Mouse (Mus musculus): ENCODE results near the gene Gm9844. TPM values are rescaled to one million over a fixed set of nuclear protein-coding genes. Genes with fewer than 3 reads are reported as not detected.
"Not testable (repeated sequence)": the region's sequence is repeated elsewhere in the genome, so short reads cannot be mapped to it uniquely, and the experiment has no call there.

Gene Gm9844
- not detected in 2 replicates for total RNA-seq (2014; rRNA removed)
- not detected in 2 replicates for polyA plus RNA-seq (2012; rRNA removed)

DNA sequence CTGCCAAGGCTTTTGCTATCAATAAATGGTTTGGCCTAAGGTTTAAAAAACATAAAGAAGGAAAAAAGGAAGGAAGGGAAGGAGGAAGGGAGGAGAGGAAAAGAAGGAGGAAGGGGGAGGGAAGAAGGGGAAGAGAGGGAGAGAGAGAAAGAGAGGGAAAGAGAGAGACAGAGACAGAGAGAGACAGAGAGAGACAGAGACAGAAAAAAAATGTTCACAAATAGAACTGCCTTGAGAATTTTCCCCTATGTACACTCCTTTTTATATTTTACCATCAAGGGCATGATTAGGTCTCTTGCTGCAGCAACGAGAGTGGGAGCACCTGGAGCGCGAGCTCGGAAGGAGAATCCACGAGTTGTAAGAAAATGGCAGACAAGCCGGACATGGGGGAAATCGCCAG lies at the start of gene Gm9844:
TSS of gene Gm9844 (plus strand) at position 301 of the 400 bp plus-strand sequence.
- TF ChIP-seq POLR2A (IDR thresholded peaks at IDR 0.05; ENCODE audit: extremely low read depth, insufficient read depth, low read length) (no peak), CTCF (IDR thresholded peaks at IDR 0.05; ENCODE audit: low read depth, low read length) (no peak)
- Histone ChIP-seq H3K4me3 (ENCODE audit: insufficient read depth, low read depth, low read length) (no peak within 1 kb of the TSS), H3K79me2 (ENCODE audit: control insufficient read depth, insufficient read depth, low read length) (no peaks in the 10 kb centered on the region), H3K27me3 (ENCODE audit: control insufficient read depth, insufficient read depth, low read length) (no peaks in the 10 kb centered on the region), H3K9ac (ENCODE audit: low read depth, low read length) (no peak within 1 kb of the TSS), H3K4me1 (ENCODE audit: control insufficient read depth, insufficient read depth, low read length) (no peaks in the 10 kb centered on the region), H3K27ac (replicated peaks; ENCODE audit: insufficient read depth, low read depth, low read length) (no peak within 1 kb of the TSS), H3K36me3 (ENCODE audit: control insufficient read depth, insufficient read depth, low read length) (no peaks in the 10 kb centered on the region)
- WGBS: 84% methylated on average over 7 of the region's 7 CpGs
- DNase-seq (ENCODE audit: extremely low read depth, low read depth, low spot score): no peak

DNA sequence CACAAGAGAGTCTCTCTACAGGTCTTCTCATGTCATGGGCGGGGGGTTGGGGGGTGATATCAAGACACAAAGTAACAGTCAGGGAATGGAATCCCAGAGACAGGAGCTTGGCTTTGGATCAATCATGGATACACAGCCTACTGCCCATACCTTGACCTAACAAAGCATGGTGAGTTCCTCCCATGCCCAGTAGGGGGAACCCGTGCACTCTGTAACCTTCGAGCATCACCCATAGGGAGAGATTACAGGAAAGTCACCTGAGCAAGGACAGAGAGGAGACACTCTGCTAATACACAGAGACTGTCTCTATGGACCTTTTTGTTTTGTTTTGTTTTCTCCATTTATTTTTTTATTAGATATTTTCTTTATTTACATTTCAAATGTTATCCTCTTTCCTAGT lies 44.5 kb upstream of the Gm9844 start:
- no peaks in the 10 kb centered on the region for H3K4me1 ChIP-seq (ENCODE audit: control insufficient read depth, insufficient read depth, low read length)
- TF ChIP-seq CTCF (IDR thresholded peaks at IDR 0.05; ENCODE audit: low read depth, low read length): peak; percentile 77
- TF ChIP-seq POLR2A (IDR thresholded peaks at IDR 0.05; ENCODE audit: extremely low read depth, insufficient read depth, low read length): no peak
- WGBS: under 1% methylated on average over 3 of the region's 3 CpGs
- H3K4me3 ChIP-seq (ENCODE audit: insufficient read depth, low read depth, low read length): no peak overlapping the region
- no peak overlapping the region for H3K9ac ChIP-seq (ENCODE audit: low read depth, low read length)
- no peak overlapping the region for H3K27ac ChIP-seq (replicated peaks; ENCODE audit: insufficient read depth, low read depth, low read length)
- no peaks in the 10 kb centered on the region for H3K36me3 ChIP-seq (ENCODE audit: control insufficient read depth, insufficient read depth, low read length)
- peak; percentile 65 for DNase-seq (ENCODE audit: extremely low read depth, low read depth, low spot score)
- H3K27me3 ChIP-seq (ENCODE audit: control insufficient read depth, insufficient read depth, low read length): 0 out of 2 replicates have a peak, but pooled peaks cover 2% of the 10 kb centered on the region
- no peaks in the 10 kb centered on the region for H3K79me2 ChIP-seq (ENCODE audit: control insufficient read depth, insufficient read depth, low read length)

DNA sequence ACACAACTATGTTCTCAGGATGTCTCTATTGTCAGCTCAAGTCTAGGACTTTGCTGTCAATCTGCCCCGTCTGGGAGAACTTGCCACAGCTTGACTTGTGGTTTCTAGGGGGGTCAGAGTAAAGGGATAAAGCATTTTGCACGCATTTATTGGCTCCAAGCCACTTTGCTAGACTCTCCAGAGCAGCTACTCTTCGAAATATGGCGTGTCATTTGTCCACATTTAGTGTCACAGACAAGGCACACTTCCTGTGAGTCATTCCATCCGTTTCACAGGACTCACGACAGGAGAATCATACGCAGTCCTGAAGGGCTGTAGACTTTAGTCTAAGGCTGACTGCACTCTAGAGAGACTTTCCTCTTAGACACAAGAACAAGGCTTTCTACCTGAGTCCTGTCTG lies 37.6 kb upstream of the Gm9844 start:
- H3K79me2 ChIP-seq (ENCODE audit: control insufficient read depth, insufficient read depth, low read length): no peaks in the 10 kb centered on the region

GRCm38 (mm10) chr7:24827181-24827580 lies 34.8 kb upstream of the Gm9844 start:
- H3K27me3 ChIP-seq (ENCODE audit: control insufficient read depth, insufficient read depth, low read length): no peaks in the 10 kb centered on the region
- H3K9ac ChIP-seq (ENCODE audit: low read depth, low read length): no peak overlapping the region
- no peaks in the 10 kb centered on the region for H3K36me3 ChIP-seq (ENCODE audit: control insufficient read depth, insufficient read depth, low read length)
- H3K27ac ChIP-seq (replicated peaks; ENCODE audit: insufficient read depth, low read depth, low read length): no peak overlapping the region
- H3K4me1 ChIP-seq (ENCODE audit: control insufficient read depth, insufficient read depth, low read length): no peaks in the 10 kb centered on the region
- WGBS: 81% methylated on average over 4 of the region's 4 CpGs
- DNase-seq (ENCODE audit: extremely low read depth, low read depth, low spot score): no peak
- no peak for TF ChIP-seq CTCF (IDR thresholded peaks at IDR 0.05; ENCODE audit: low read depth, low read length)
- no peaks in the 10 kb centered on the region for H3K79me2 ChIP-seq (ENCODE audit: control insufficient read depth, insufficient read depth, low read length)
- H3K4me3 ChIP-seq (ENCODE audit: insufficient read depth, low read depth, low read length): no peak overlapping the region

More for the DNA sequence above, 37.6 kb upstream of the Gm9844 start:
- Histone ChIP-seq H3K4me1 (ENCODE audit: control insufficient read depth, insufficient read depth, low read length) (no peaks in the 10 kb centered on the region), H3K27me3 (ENCODE audit: control insufficient read depth, insufficient read depth, low read length) (0 out of 2 replicates have a peak, but pooled peaks cover 2% of the 10 kb centered on the region), H3K36me3 (ENCODE audit: control insufficient read depth, insufficient read depth, low read length) (no peaks in the 10 kb centered on the region), H3K27ac (replicated peaks; ENCODE audit: insufficient read depth, low read depth, low read length) (no peak overlapping the region), H3K9ac (ENCODE audit: low read depth, low read length) (no peak overlapping the region), H3K4me3 (ENCODE audit: insufficient read depth, low read depth, low read length) (no peak overlapping the region)
- TF ChIP-seq CTCF (IDR thresholded peaks at IDR 0.05; ENCODE audit: low read depth, low read length): no peak
- no peak for TF ChIP-seq POLR2A (IDR thresholded peaks at IDR 0.05; ENCODE audit: extremely low read depth, insufficient read depth, low read length)
- DNase-seq (ENCODE audit: extremely low read depth, low read depth, low spot score): no peak
- WGBS: 66% methylated on average over 7 of the region's 7 CpGs

GRCm38 (mm10) chr7:24838732-24839409 lies 23.1 kb upstream of the Gm9844 start:
- H3K9ac ChIP-seq (ENCODE audit: low read depth, low read length); H3K27me3 ChIP-seq (ENCODE audit: control insufficient read depth, insufficient read depth, low read length); DNase-seq (ENCODE audit: extremely low read depth, low read depth, low spot score); H3K4me1 ChIP-seq (ENCODE audit: control insufficient read depth, insufficient read depth, low read length); H3K36me3 ChIP-seq (ENCODE audit: control insufficient read depth, insufficient read depth, low read length); H3K79me2 ChIP-seq (ENCODE audit: control insufficient read depth, insufficient read depth, low read length); H3K27ac ChIP-seq (replicated peaks; ENCODE audit: insufficient read depth, low read depth, low read length); H3K4me3 ChIP-seq (ENCODE audit: insufficient read depth, low read depth, low read length): not testable (repeated sequence)
- 72% methylated on average over 13 of the region's 13 CpGs for WGBS

GRCm38 (mm10) chr7:24839410-24839808 lies 22.6 kb upstream of the Gm9844 start:
- Histone ChIP-seq H3K27ac (replicated peaks; ENCODE audit: insufficient read depth, low read depth, low read length) (no peak overlapping the region), H3K27me3 (ENCODE audit: control insufficient read depth, insufficient read depth, low read length) (no peaks in the 10 kb centered on the region), H3K4me1 (ENCODE audit: control insufficient read depth, insufficient read depth, low read length) (peaks cover 7% of the 10 kb centered on the region; the same call in 1 of the 2 replicates), H3K4me3 (ENCODE audit: insufficient read depth, low read depth, low read length) (no peak overlapping the region), H3K36me3 (ENCODE audit: control insufficient read depth, insufficient read depth, low read length) (no peaks in the 10 kb centered on the region), H3K9ac (ENCODE audit: low read depth, low read length) (no peak overlapping the region), H3K79me2 (ENCODE audit: control insufficient read depth, insufficient read depth, low read length) (no peaks in the 10 kb centered on the region)
- 84% methylated on average over 8 of the region's 8 CpGs for WGBS
- no peak for DNase-seq (ENCODE audit: extremely low read depth, low read depth, low spot score)
- TF ChIP-seq POLR2A (IDR thresholded peaks at IDR 0.05; ENCODE audit: extremely low read depth, insufficient read depth, low read length) (no peak), CTCF (IDR thresholded peaks at IDR 0.05; ENCODE audit: low read depth, low read length) (no peak)

All from liver, adult 2 months (tissue).